Mouse (Mus musculus) forebrain, postnatal 0 days (tissue): ENCODE measurements around the gene Bcl2. TPM values are rescaled to one million over a fixed set of nuclear protein-coding genes. Genes with fewer than 3 reads are reported as not detected.
A peak's percentile ranks its signal among the peaks of the same experiment; 100 is the strongest.

Experiments used
- ATAC-seq: fragments of 200-750 bp; cut with Nextera tagmentation; 2 replicates; pipeline ENCODE4 v1.8.0; 2017; ENCODE audit warnings: mild to moderate bottlenecking, moderate library complexity
- DNase-seq: peaks from one replicate; pipeline ENCODE4 v3.0.0-alpha.2; 2015
- H3K27ac ChIP-seq: fragments of 300-500 bp; sonication (generic); 2 replicates; pipeline ENCODE4 v1.5.1; 2014; ENCODE audit warnings: low read depth, mild to moderate bottlenecking, antibody characterized with exemption, low read length, moderate library complexity, mixed read lengths
- H3K27me3 ChIP-seq: fragments of 300-500 bp; sonication (generic); 2 replicates; pipeline ENCODE4 v1.6.1; 2014; ENCODE audit warnings: mild to moderate bottlenecking, low read length, mixed read lengths; ENCODE audit not compliant: insufficient read depth
- H3K36me3 ChIP-seq: fragments of 300-500 bp; sonication (generic); 2 replicates; pipeline ENCODE4 v1.6.1; 2014; ENCODE audit warnings: mild to moderate bottlenecking, moderate library complexity; ENCODE audit not compliant: insufficient read depth
- H3K4me1 ChIP-seq: fragments of 300-500 bp; sonication (generic); 2 replicates; pipeline ENCODE4 v1.6.1; 2014; ENCODE audit warnings: antibody characterized with exemption; ENCODE audit not compliant: insufficient read depth
- H3K4me2 ChIP-seq: fragments of 300-500 bp; sonication (generic); 2 replicates; pipeline ENCODE4 v1.6.1; 2014; ENCODE audit warnings: low read depth, mild to moderate bottlenecking, moderate library complexity
- H3K4me3 ChIP-seq: fragments of 300-500 bp; sonication (generic); 2 replicates; pipeline ENCODE4 v1.5.1; 2014; ENCODE audit warnings: low read depth, low read length, mixed read lengths
- H3K9ac ChIP-seq: fragments of 300-500 bp; sonication (generic); 2 replicates; pipeline ENCODE4 v1.6.1; 2014; ENCODE audit warnings: mild to moderate bottlenecking
- H3K9me3 ChIP-seq: fragments of 300-500 bp; sonication (generic); 2 replicates; pipeline ENCODE4 v1.6.1; 2016; ENCODE audit warnings: low read length
- CTCF ChIP-seq: sonication (generic); IDR thresholded peaks from 2 replicates; pipeline ENCODE4 v1.5.1; 2016; ENCODE audit warnings: antibody characterized with exemption, control low read depth, low read depth
- WGBS: fragments of 180-500 bp; shearing (Covaris S2); extraction: QIAGEN DNeasy Blood & Tissue Kit; methylation state at CpG from one replicate; pipeline ENCODE4 v1.1.7; 2014; 5-methylcytosine and 5-hydroxymethylcytosine counted together
- polyA plus RNA-seq: library from polyadenylated mRNA; unstranded; fragments of >200 nt; fragmentation: Nextera tagmentation; extraction: Ambion mirVana; gene quantifications from 2 replicates; pipeline ENCODE4 v1.2.1, GENCODE M21; 2015
- total RNA-seq: library from RNA; depleted of rRNA; stranded (reverse); fragments of >200 nt; gene quantifications from 2 replicates; pipeline ENCODE4 v1.2.3, GENCODE M21; 2014

Bcl2 gene
- total and polyA plus RNA-seq, 2 experiments from 2014 or later: 6.3 to 14.1 TPM

DNA sequence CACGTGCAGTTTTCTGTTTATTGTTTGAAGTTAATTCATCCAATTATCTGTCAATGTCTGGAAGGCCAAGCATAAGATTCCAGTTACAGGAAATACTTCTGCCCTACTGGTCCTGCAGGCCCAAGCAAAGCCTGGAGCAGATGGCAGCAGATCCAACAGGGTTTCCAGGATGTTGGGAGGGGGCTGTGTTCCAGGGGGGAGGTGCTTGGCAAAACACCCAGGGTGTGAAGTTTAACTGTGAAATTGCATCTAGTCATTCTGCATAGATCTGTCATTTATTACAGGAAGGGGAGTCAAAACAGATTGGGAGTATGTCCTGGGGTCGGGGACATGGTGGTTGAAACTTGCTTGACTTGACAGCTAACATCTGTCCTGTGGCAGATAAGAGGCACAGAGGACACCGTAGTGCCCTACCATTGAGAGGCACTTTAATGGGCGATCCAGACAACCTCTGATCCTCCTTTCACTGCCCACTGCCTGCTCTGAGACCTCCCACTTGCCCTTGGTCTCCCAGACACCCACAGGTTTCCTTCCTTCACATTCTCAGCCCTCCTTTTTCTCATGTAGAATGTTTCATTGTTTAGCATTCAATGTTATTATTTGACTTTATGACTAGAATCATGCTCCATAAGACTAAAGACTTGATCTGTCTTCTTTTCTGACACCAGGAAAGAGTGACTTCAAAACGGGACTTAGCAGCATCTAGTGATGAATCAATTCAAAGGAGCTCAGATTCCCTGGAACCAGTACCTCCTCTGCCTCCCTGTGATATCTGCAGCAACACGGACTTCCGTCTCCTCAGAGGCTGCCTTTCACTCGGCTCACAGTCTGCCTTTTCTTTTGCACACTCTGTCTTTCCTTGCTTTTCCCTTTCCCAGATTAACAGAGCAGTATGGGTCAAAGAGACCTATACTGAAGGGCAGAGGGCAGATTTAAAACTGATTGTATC is 47.7 kb downstream of the Bcl2 start:
- Histone ChIP-seq H3K36me3 (no peaks in the 10 kb centered on the region), H3K9ac (no peak overlapping the region), H3K4me3 (no peak overlapping the region), H3K4me1 (no peaks in the 10 kb centered on the region; the same call in 1 of the 2 replicates), H3K27ac (no peak overlapping the region), H3K27me3 (no peaks in the 10 kb centered on the region), H3K4me2 (no peak overlapping the region), H3K9me3 (no peaks in the 10 kb centered on the region)
- WGBS: 56% methylated on average over 8 of the region's 8 CpGs
- no peak for TF ChIP-seq CTCF
- peak; percentile 34; the same call in 1 of the 2 replicates for ATAC-seq
- peak; percentile 22 for DNase-seq

- TF ChIP-seq CTCF: no peak
- ATAC-seq: no peak
- Histone ChIP-seq H3K4me3 (no peak overlapping the region), H3K4me2 (no peak overlapping the region), H3K4me1 (no peaks in the 10 kb centered on the region; the same call in 1 of the 2 replicates), H3K36me3 (no peaks in the 10 kb centered on the region), H3K9ac (no peak overlapping the region), H3K27ac (no peak overlapping the region), H3K27me3 (no peaks in the 10 kb centered on the region), H3K9me3 (no peaks in the 10 kb centered on the region)
- WGBS: 94% methylated on average over 1 of the region's 1 CpGs
- DNase-seq: no peak
These were observed 49.1 kb downstream of the Bcl2 start for GRCm38 (mm10) chr1:106664978-106665377.

DNA sequence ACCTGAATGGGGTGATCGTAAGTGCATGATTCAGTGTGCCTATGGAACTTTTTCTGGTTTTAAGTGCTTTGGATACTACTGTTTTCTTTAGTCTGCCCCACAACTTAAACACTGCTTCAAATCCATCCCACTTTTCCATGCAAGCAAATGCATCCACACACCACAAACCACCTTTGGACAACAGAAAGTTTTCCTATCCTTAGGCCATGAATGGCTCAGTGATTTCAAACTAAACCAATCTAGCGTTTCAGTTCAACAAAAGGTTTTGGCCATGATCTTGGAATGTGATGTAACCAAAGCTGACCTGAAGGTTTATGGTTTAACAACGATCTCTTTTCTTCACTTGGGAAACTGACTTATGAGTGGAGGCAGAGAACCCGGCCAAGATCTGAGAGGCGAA is 51.6 kb downstream of the Bcl2 start:
- TF ChIP-seq CTCF: no peak
- no peaks in the 10 kb centered on the region for H3K9me3 ChIP-seq
- H3K4me3 ChIP-seq: no peak overlapping the region
- no peaks in the 10 kb centered on the region for H3K36me3 ChIP-seq
- no peaks in the 10 kb centered on the region; the same call in 1 of the 2 replicates for H3K4me1 ChIP-seq
- H3K9ac ChIP-seq: no peak overlapping the region
- DNase-seq: no peak
- no peak overlapping the region for H3K4me2 ChIP-seq
- H3K27ac ChIP-seq: no peak overlapping the region
- H3K27me3 ChIP-seq: no peaks in the 10 kb centered on the region
- WGBS: 84% methylated on average over 5 of the region's 5 CpGs
- ATAC-seq: no peak

- no peaks in the 10 kb centered on the region for H3K4me1 ChIP-seq
- H3K4me2 ChIP-seq: no peak overlapping the region
- WGBS: 90% methylated on average over 5 of the region's 5 CpGs
- no peak overlapping the region for H3K9ac ChIP-seq
- H3K9me3 ChIP-seq: no peaks in the 10 kb centered on the region
- no peak overlapping the region for H3K27ac ChIP-seq
- H3K4me3 ChIP-seq: no peak overlapping the region
- no peaks in the 10 kb centered on the region for H3K27me3 ChIP-seq
- ATAC-seq (no peak), DNase-seq (no peak)
- no peaks in the 10 kb centered on the region for H3K36me3 ChIP-seq
- no peak for TF ChIP-seq CTCF
These were observed 55.7 kb downstream of the Bcl2 start for GRCm38 (mm10) chr1:106658293-106658847.

- TF ChIP-seq CTCF: no peak
- Histone ChIP-seq H3K36me3 (no peaks in the 10 kb centered on the region), H3K9me3 (no peaks in the 10 kb centered on the region), H3K27ac (no peak overlapping the region), H3K4me2 (no peak overlapping the region), H3K9ac (no peak overlapping the region), H3K4me3 (no peak overlapping the region), H3K27me3 (no peaks in the 10 kb centered on the region), H3K4me1 (no peaks in the 10 kb centered on the region)
- 81% methylated on average over 5 of the region's 5 CpGs for WGBS
- no peak for ATAC-seq
- no peak for DNase-seq
These were observed 57.8 kb downstream of the Bcl2 start for GRCm38 (mm10) chr1:106656207-106656738.

DNA sequence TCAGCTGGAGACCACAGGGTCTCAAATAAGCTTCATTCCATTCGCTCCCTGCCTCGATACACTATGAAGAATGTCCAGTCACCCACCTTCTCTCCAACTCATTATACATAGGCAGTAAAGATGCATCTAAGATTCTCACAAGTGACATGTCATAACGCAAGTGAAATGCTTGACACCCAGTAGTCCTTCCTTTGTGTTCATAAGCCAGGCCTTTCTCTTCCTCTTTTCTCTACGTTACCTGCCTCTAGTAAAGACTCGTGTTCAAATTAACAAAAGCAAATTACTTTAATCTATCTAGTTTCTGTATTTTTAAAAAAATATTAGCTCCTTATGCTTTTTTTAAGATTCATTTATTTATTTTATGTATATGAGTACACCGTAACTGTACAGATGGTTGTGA is 59.8 kb downstream of the Bcl2 start:
- 91% methylated on average over 6 of the region's 6 CpGs for WGBS

GRCm38 (mm10) chr1:106653441-106653860 is 60.6 kb downstream of the Bcl2 start:
- H3K4me3 ChIP-seq: no peak overlapping the region
- WGBS: 43% methylated on average over 4 of the region's 4 CpGs
- H3K36me3 ChIP-seq: no peaks in the 10 kb centered on the region
- no peak overlapping the region for H3K9ac ChIP-seq
- DNase-seq: no peak
- no peak overlapping the region for H3K4me2 ChIP-seq
- no peaks in the 10 kb centered on the region for H3K9me3 ChIP-seq
- H3K4me1 ChIP-seq: no peaks in the 10 kb centered on the region
- no peak overlapping the region for H3K27ac ChIP-seq
- ATAC-seq: no peak
- no peaks in the 10 kb centered on the region for H3K27me3 ChIP-seq
- TF ChIP-seq CTCF: no peak

More for the DNA sequence above, 59.8 kb downstream of the Bcl2 start:
- Histone ChIP-seq H3K36me3 (no peaks in the 10 kb centered on the region), H3K27me3 (no peaks in the 10 kb centered on the region), H3K27ac (no peak overlapping the region), H3K9ac (no peak overlapping the region), H3K4me1 (no peaks in the 10 kb centered on the region), H3K4me3 (no peak overlapping the region), H3K4me2 (no peak overlapping the region), H3K9me3 (no peaks in the 10 kb centered on the region)
- DNase-seq: no peak
- no peak for ATAC-seq
- TF ChIP-seq CTCF: no peak
